Mouse (Mus musculus) G1E-ER4 (cell line): ENCODE measurements around the gene Gm2115. TPM values are rescaled to one million over a fixed set of nuclear protein-coding genes. Genes with fewer than 3 reads are reported as not detected.

Experiments used
- GATA1 ChIP-seq: IDR thresholded peaks from one replicate; pipeline ENCODE4 v1.8.0; 2012; ENCODE audit warnings: low read length, inconsistent platforms
- polyA plus RNA-seq: library from polyadenylated mRNA; stranded (reverse); fragments of >175 nt; gene quantifications from 2 replicates; pipeline ENCODE4 v1.2.3, GENCODE M21; 2012

The Gm2115 gene
- polyA plus RNA-seq, 1 experiment: not detected

- no peak for TF ChIP-seq GATA1
These were observed 76.4 kb downstream of the Gm2115 start for GRCm38 (mm10) chr7:84605033-84605687.

- TF ChIP-seq GATA1: no peak
These were observed 77.0 kb downstream of the Gm2115 start for GRCm38 (mm10) chr7:84605704-84606292.

DNA sequence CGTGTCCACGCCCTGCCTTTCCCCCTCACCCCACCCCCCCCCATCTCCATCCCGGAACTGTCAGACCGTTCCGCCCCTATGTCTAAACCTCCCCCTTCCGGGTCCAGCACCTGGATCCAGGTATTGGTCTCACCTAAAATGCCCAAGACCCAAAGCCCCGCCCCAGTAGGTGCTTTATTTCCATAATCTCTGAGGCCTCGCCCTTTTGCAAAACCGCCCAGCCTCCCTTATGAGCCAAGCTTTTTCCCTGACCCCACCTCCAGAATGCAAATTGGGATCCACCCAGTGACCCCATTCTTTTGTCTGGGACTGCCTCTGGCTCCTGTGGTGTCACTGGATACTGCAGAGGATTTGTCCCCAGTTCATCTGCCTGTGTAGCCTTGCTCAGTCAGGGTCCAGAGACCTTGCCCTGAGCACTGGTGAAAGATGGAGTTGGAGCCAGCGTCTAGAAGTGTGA is 77.6 kb downstream of the Gm2115 start, which contains the start of gene Fah:
Fah (minus strand) TSS at position 430 of the 457 bp plus-strand sequence.
- TF ChIP-seq GATA1: no peak

DNA sequence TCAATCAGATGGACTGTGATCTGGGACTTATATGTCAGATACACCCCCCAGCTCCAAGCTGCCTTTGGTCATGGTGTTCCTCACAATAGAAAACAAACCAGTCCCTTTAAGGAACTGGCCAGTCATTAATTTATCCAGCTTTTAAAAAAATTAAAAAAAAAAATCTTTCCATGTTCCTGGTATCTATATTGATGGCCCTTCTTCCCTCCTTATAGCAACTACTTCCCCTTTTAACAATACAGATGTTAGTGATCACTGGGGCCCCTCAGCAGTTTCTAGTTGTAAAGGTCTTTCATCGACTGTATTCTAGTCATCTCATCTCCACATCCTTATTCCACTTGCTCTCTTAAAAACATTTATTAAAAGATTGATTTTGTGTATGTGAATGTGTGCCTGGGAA is 82.9 kb downstream of the Gm2115 start:
- no peak for TF ChIP-seq GATA1

DNA sequence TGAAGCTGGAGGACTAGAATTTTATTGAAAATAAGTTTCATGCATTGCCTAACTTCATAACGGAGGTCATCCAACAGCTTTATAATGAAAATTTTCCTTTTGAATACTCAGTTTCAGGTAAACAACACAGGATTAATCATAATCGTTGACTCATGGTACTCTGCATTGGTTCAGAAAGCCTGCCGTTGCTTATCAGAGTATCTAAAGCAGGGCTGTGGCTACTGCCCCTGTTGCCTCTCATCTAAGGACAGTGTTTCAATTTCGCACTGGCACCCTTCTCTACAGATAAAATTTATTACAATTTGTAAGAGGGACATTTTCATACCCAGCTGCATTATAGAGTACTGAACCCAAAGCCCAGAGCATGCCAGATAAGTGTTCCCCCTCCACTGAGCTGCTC is 83.7 kb downstream of the Gm2115 start:
- TF ChIP-seq GATA1: no peak

- no peak for TF ChIP-seq GATA1
These were observed 90.2 kb downstream of the Gm2115 start for GRCm38 (mm10) chr7:84618951-84619350.

DNA sequence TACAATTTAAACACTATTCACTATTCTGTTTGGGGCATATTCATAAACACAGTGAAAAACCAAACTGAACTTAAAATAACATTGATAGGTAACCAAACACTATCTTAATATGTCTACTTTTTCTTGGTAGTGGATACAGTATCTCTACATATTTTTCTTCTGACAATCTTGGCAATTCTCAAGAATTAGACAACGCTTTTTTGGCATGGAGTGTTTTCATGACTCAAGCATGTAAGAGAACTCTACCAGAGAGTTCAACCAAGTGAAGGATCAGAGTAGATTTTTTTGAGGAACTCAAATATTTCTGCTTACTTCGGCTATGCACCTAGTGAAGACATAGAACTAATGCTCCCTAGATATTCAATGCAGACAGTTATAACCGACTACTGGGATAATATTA is 92.2 kb downstream of the Gm2115 start:
- no peak for TF ChIP-seq GATA1

- TF ChIP-seq GATA1: no peak
These were observed 95.0 kb downstream of the Gm2115 start for GRCm38 (mm10) chr7:84623718-84624117.

- no peak for TF ChIP-seq GATA1
These were observed 103.1 kb downstream of the Gm2115 start for GRCm38 (mm10) chr7:84631878-84632277.

Other genes starting within 250 kb of the Gm2115 start
- gene Arnt2, start 118.8 kb upstream of the Gm2115 start, polyA plus RNA-seq: not detected in 2 replicates
- gene Fah, start 77.8 kb downstream of the Gm2115 start, polyA plus RNA-seq: 0.80 and 0.81 TPM in 2 replicates
- gene Zfand6, start 161.0 kb downstream of the Gm2115 start, polyA plus RNA-seq: 27.2 and 49.9 TPM in 2 replicates